Mouse (Mus musculus) heart, adult 2 months (tissue): ENCODE data around the gene Acox2. TPM values are rescaled to one million over a fixed set of nuclear protein-coding genes. Genes with fewer than 3 reads are reported as not detected.
A peak's percentile ranks its signal among the peaks of the same experiment; 100 is the strongest.

Experiments
- DNase-seq, 2 experiments: peaks; one replicate each; pipeline ENCODE4 v3.0.0; 2021
- H3K27ac ChIP-seq: fragments of 200-600 bp; 2 replicates; pipeline ENCODE4 v1.8.1; 2022
- H3K27me3 ChIP-seq: fragments of 200-500 bp; 2 replicates; pipeline ENCODE4 v1.6.1; 2012; ENCODE audit warnings: mild to moderate bottlenecking, low read length, inconsistent platforms, mixed read lengths; ENCODE audit not compliant: control insufficient read depth, insufficient read depth
- H3K36me3 ChIP-seq: fragments of 200-500 bp; 2 replicates; pipeline ENCODE4 v1.6.1; 2012; ENCODE audit warnings: low read length, inconsistent platforms; ENCODE audit not compliant: control insufficient read depth, insufficient read depth
- H3K4me1 ChIP-seq: fragments of 200-500 bp; 2 replicates; pipeline ENCODE4 v1.6.1; 2011; ENCODE audit warnings: low read length; ENCODE audit not compliant: control insufficient read depth, insufficient read depth
- H3K4me3 ChIP-seq: fragments of 200-600 bp; 2 replicates; pipeline ENCODE4 v1.8.1; 2022
- H3K79me2 ChIP-seq: fragments of 200-500 bp; replicated peaks from 2 replicates; pipeline ENCODE4 v1.6.1; 2012; ENCODE audit warnings: mild to moderate bottlenecking, inconsistent platforms, low read length, moderate library complexity, mixed read lengths; ENCODE audit not compliant: control insufficient read depth, insufficient read depth
- H3K9ac ChIP-seq: fragments of 200-500 bp; 2 replicates; pipeline ENCODE4 v1.6.1; 2012; ENCODE audit warnings: low read depth, mild to moderate bottlenecking, control low read depth, inconsistent platforms, low read length, mixed read lengths
- CTCF ChIP-seq: fragments of 200-600 bp; IDR thresholded peaks from 2 replicates; pipeline ENCODE4 v1.8.1; 2022; ENCODE audit warnings: antibody characterized with exemption, mild to moderate bottlenecking, moderate library complexity
- EP300 ChIP-seq: fragments of 200-500 bp; IDR thresholded peaks from 2 replicates; pipeline ENCODE4 v1.6.1; 2011; ENCODE audit warnings: low read depth, low read length, control low read depth; ENCODE audit not compliant: insufficient read depth
- POLR2A ChIP-seq: fragments of 200-500 bp; IDR thresholded peaks from 2 replicates; pipeline ENCODE4 v1.6.1; 2011; ENCODE audit warnings: mild to moderate bottlenecking, low read depth, low read length, control low read depth; ENCODE audit not compliant: insufficient read depth
- WGBS: fragments of 180-500 bp; shearing (Covaris S2); methylation state at CpG from one replicate; pipeline ENCODE4 v1.1.7; 2018; 5-methylcytosine and 5-hydroxymethylcytosine counted together
- intact Hi-C: fragments of 180-260 bp; cut with DNase I; formaldehyde crosslinking; loops from one replicate; pipeline ENCODE4 v1.15.1; 2025
- polyA plus RNA-seq: library from polyadenylated mRNA; depleted of rRNA; stranded (reverse); fragments of >200 nt; gene quantifications from 2 replicates; pipeline ENCODE4 v1.2.3, GENCODE M21; 2012; rRNA removed
- total RNA-seq, 2 experiments: library from RNA; stranded (reverse); gene quantifications; 2 replicates each; pipeline ENCODE4 v1.2.3; 2021

The Acox2 gene
- total and polyA plus RNA-seq, 3 experiments = 0.34 to 1.3 (median 0.91) TPM

DNA sequence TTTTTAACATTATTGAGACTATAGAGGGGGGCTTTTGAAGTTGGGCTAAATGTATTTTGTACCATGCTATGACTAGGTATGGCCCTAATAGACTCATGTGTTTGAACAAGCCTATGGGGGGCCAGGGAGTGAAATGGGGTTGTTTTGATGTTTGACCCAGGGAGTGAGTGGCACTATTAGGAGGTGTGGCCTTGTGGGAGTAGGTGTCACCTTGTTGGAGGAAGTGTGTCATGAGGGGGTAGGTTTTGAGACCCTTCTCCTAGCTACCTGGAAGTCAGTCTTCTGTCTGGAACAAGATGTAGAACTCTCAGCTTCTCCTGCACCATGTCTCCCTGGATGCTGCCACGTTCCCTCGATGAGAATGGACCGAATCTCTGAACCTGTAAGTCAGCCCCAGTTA, 68.6 kb downstream of the Acox2 start:
- Histone ChIP-seq H3K79me2 (no peaks in the 10 kb centered on the region), H3K36me3 (no peaks in the 10 kb centered on the region), H3K4me3 (no peak overlapping the region), H3K9ac (no peak overlapping the region), H3K27me3 (no peaks in the 10 kb centered on the region), H3K27ac (no peak overlapping the region), H3K4me1 (no peaks in the 10 kb centered on the region)
- 83% methylated on average over 3 of the region's 3 CpGs for WGBS
- TF ChIP-seq EP300 = no peak
- TF ChIP-seq CTCF = no peak
- TF ChIP-seq POLR2A = no peak
- DNase-seq = no peak
- intact Hi-C loops = no loop called here

DNA sequence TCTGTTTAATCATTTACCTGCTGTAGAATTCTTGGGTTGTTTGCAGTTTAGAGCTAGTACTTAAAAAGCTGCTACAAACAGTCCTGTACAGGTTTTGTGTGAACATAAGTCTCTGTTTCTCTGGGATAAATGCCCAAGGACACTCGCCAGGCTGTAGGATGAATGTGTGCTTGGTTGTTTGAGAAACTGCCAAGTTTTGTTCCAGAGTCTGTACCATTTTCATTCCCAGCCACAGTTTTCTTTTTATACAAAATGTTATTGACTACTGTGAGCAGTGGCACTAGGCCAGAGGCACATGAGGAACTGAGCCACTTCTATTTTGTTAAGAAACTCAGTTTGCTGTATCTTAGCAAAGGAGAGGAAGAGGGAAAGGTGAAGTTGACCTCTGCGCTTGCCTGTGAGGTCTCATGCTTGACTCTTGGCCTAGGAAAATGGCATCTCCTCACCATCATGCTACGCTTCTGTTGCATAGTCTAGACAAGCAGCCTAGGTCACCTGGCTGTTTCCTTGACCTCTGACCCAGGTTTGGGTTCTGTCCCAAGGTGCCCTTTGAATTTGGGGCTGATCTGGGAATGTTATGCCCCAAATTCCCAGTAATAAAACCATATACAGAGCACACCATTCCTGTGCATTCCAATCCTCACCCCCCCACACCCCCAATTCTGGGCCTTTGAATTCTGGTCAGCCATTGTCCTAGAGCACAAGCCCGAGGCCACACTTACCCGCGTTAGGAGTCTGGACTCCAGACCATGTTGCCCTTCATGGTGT, 72.7 kb downstream of the Acox2 start:
- no peak overlapping the region for H3K27ac ChIP-seq
- no peak overlapping the region for H3K9ac ChIP-seq
- 88% methylated on average over 6 of the region's 6 CpGs for WGBS
- no peaks in the 10 kb centered on the region for H3K27me3 ChIP-seq
- no peak for TF ChIP-seq POLR2A
- no peak for TF ChIP-seq EP300
- TF ChIP-seq CTCF = no peak
- no peaks in the 10 kb centered on the region for H3K36me3 ChIP-seq
- H3K4me3 ChIP-seq = no peak overlapping the region
- no peak for DNase-seq
- intact Hi-C loops = no loop called here
- no peaks in the 10 kb centered on the region for H3K79me2 ChIP-seq
- H3K4me1 ChIP-seq = no peaks in the 10 kb centered on the region

DNA sequence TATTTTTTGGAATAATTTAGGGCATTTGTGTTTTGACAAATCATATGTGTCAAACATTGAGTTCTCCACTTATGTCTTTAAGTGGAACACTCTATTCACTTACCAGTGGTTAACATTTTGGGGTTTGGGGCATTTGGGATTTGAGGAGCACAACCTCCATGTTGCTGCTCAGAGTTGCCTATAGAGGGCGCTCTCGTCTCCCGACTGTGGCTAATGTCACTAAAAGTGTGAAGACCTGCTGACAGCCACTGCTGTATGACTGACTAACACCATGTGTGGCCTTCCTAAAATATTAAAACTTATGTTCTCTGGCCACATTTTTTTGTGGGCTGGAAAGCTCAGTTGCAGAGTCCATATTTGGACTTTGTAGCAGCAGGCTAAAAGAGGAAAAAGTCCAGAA, 75.8 kb downstream of the Acox2 start:
- H3K36me3 ChIP-seq = no peaks in the 10 kb centered on the region
- no peak for DNase-seq
- no peaks in the 10 kb centered on the region for H3K4me1 ChIP-seq
- H3K4me3 ChIP-seq = no peak overlapping the region
- WGBS = 62% methylated on average over 3 of the region's 3 CpGs
- H3K27ac ChIP-seq = no peak overlapping the region
- H3K27me3 ChIP-seq = no peaks in the 10 kb centered on the region
- no peaks in the 10 kb centered on the region for H3K79me2 ChIP-seq
- intact Hi-C loops = no loop called here
- TF ChIP-seq CTCF = peak; percentile 44
- TF ChIP-seq EP300 = no peak
- no peak overlapping the region for H3K9ac ChIP-seq

DNA sequence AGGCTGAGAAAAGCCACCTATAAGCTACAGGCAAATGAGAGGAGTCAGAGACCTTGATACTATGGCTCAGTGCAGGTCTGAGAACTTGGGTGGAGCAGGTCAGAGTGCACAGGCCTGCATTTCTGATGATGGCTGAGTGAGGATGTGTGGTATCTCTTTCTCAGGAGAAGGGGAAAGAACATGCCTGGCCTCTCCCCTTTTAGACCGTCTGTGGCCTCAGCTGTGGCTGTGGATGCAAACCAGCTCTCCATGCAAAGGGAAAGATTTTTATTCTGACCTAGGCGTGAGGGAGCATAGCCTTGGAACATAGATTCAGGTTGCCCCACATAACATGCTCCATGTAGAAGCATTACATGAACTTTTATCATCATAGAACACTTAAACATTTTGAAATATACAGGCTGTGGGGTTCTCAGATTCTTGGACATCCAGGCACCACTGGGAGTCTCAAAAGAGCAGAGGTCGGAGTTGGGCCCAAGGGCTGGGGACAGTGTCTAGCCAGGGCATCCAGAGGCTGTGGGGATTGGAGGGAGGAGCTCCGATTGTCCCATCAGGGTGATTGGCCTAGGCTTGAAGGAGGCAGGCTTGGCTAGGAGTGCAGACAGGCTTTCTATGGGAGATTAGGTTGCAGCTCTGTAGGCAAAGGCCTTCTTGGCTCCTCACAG, 78.7 kb downstream of the Acox2 start:
- no peaks in the 10 kb centered on the region for H3K4me1 ChIP-seq
- no peaks in the 10 kb centered on the region for H3K36me3 ChIP-seq
- H3K79me2 ChIP-seq = no peaks in the 10 kb centered on the region
- intact Hi-C loops = no loop called here
- TF ChIP-seq POLR2A = no peak
- no peak for TF ChIP-seq CTCF
- no peak for TF ChIP-seq EP300
- 67% methylated on average over 4 of the region's 4 CpGs for WGBS
- H3K4me3 ChIP-seq = no peak overlapping the region
- no peaks in the 10 kb centered on the region for H3K27me3 ChIP-seq
- H3K9ac ChIP-seq = no peak overlapping the region
- DNase-seq = no peak
- no peak overlapping the region for H3K27ac ChIP-seq

DNA sequence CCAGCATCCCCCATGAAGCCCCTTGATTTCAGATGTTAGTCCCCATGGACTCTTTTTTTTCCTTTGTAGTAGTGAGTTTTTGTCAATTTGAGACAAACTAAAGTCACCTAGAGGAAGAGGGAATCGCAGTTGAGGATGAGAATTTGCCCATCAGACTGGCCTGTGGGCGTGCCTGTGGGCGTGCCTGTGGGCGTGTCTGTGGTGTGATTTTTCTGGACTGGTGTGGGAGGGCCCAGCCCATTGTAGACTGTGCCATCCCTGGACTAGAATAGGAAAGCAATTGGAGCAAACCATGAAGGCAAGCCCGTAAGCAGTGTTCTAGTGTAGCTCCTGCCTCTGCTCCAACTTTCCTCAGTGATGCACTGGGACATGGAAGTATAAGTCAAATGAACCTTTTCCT, 82.9 kb downstream of the Acox2 start:
- H3K27me3 ChIP-seq = no peaks in the 10 kb centered on the region
- TF ChIP-seq CTCF = no peak
- no peak for TF ChIP-seq POLR2A
- no peak for TF ChIP-seq EP300
- 50% methylated on average over 5 of the region's 5 CpGs for WGBS
- H3K36me3 ChIP-seq = peaks cover 4% of the 10 kb centered on the region
- no peak for DNase-seq
- H3K79me2 ChIP-seq = no peaks in the 10 kb centered on the region; the same call in 1 of the 2 replicates
- no peak overlapping the region for H3K4me3 ChIP-seq
- peaks cover 4% of the 10 kb centered on the region for H3K4me1 ChIP-seq
- H3K9ac ChIP-seq = no peak overlapping the region
- H3K27ac ChIP-seq = no peak overlapping the region
- intact Hi-C loops = no loop called here

Other genes with a start within 250 kb of the Acox2 start
- gene Rpp14, start 179.0 kb downstream of the Acox2 start, total RNA-seq = 10 to 100 TPM; 23.1 to 29.7 TPM
- 11.2 and 16.7 TPM in 2 replicates for gene Rpp14, start 179.0 kb downstream of the Acox2 start, polyA plus RNA-seq
- gene Pxk, start 161.1 kb downstream of the Acox2 start, total RNA-seq = 10 to 100 TPM; 23.1 to 24.6 TPM
- 18.3 and 27.3 TPM in 2 replicates for gene Pxk, start 161.1 kb downstream of the Acox2 start, polyA plus RNA-seq
- 100 to 1,000 TPM; 722 to 825 TPM for gene Pdhb, start 86.3 kb downstream of the Acox2 start, total RNA-seq
- 324 and 636 TPM in 2 replicates for gene Pdhb, start 86.3 kb downstream of the Acox2 start, polyA plus RNA-seq
- gene Kctd6, start 45.2 kb downstream of the Acox2 start, total RNA-seq = 10 to 100 TPM in 1 of 2 experiments, 1 to 10 TPM in 1; 8.4 to 10.3 TPM
- 7.3 and 10.7 TPM in 2 replicates for gene Kctd6, start 45.2 kb downstream of the Acox2 start, polyA plus RNA-seq
- gene Fam107a, start 58.7 kb upstream of the Acox2 start, total RNA-seq = 10 to 100 TPM in 1 of 2 experiments, 1 to 10 TPM in 1; 5.4 to 17.2 TPM
- gene Fam107a, start 58.7 kb upstream of the Acox2 start, polyA plus RNA-seq = 3.6 and 5.1 TPM in 2 replicates
- not detected for gene Oit1, start 119.4 kb upstream of the Acox2 start, total RNA-seq
- gene Oit1, start 119.4 kb upstream of the Acox2 start, polyA plus RNA-seq = 1.8 TPM in 1 of 2 replicates, not detected in the other